Mouse (Mus musculus) bone marrow, adult 2 months (tissue): ENCODE measurements at regions not wholly inside any gene's neighbourhood (a gene's known extent, or its start where the extent isn't known, plus 50 kb on each side); places are given as distances from the start of the nearest gene placed in this dataset.

Experiments
- CTCF ChIP-seq: fragments of 200-500 bp; IDR thresholded peaks from 2 replicates; pipeline ENCODE4 v1.5.1; 2011; ENCODE audit warnings: low read length, control low read depth; ENCODE audit not compliant: control insufficient read depth, insufficient read depth
- POLR2A ChIP-seq: fragments of 200-500 bp; IDR thresholded peaks from 2 replicates; pipeline ENCODE4 v1.6.1; 2011; ENCODE audit warnings: low read depth, mild to moderate bottlenecking, control low read depth, low read length, borderline replicate concordance; ENCODE audit not compliant: control insufficient read depth

GRCm38 (mm10) chr7:124990695-124991094 is 453.8 kb upstream of the Kdm8 start:
- no peak for TF ChIP-seq CTCF
- no peak for TF ChIP-seq POLR2A
